Mouse (Mus musculus): ENCODE measurements at regions not wholly inside any gene's neighbourhood (a gene's known extent, or its start where the extent isn't known, plus 50 kb on each side); places are given as distances from the start of the nearest gene placed in this dataset.

DNA sequence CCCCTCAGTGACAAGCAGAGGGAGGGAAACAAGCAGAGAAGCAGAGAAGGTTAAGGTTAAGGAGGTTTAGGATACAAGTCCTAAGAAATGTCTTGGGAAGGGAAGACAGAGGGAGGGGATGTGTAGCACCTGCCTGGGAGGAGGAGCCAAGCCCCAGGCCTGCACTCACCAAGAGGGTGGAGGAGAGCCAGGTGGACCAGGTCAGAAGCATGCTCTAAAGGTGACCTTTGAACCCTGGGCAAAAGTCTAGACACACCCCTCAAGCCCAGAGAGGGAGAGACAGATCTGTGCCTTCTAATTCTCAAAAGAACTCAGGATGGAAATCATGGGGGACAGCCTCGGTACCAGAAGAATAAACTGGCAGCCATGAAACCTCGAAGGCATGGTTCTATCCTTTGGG, 54.4 kb upstream of the Calm2 start:
- WGBS (ENCODE audit: insufficient replicate concordance), result 45% methylated on average over 2 of the region's 2 CpGs
- H3K9ac ChIP-seq (ENCODE audit: low read depth, low read length), result no peak overlapping the region
- no peak for ATAC-seq (replicated peaks; ENCODE audit: insufficient number of reproducible peaks, low FRiP score, low TSS enrichment)
- H3K9me3 ChIP-seq (replicated peaks; ENCODE audit: control insufficient read depth, low read length), result no peaks in the 10 kb centered on the region
- H3K4me1 ChIP-seq (ENCODE audit: control insufficient read depth, insufficient read depth, low read length), result peaks cover 15% of the 10 kb centered on the region
- H3K4me3 ChIP-seq (ENCODE audit: low read depth, low read length), result no peak overlapping the region
- H3K27ac ChIP-seq (ENCODE audit: low read depth, low read length), result no peak overlapping the region
- H3K4me2 ChIP-seq, result no peak overlapping the region
- H3K36me3 ChIP-seq (ENCODE audit: control insufficient read depth, insufficient read depth, low read length), result no peaks in the 10 kb centered on the region
- no peaks in the 10 kb centered on the region for H3K27me3 ChIP-seq (ENCODE audit: control insufficient read depth, insufficient read depth, low read length)

- Histone ChIP-seq H3K9ac (ENCODE audit: low read depth, low read length) (no peak overlapping the region), H3K4me1 (ENCODE audit: control insufficient read depth, insufficient read depth, low read length) (peaks cover 15% of the 10 kb centered on the region)
- 31% methylated on average over 10 of the region's 10 CpGs for WGBS (ENCODE audit: insufficient replicate concordance)
Measured at GRCm38 (mm10) chr17:87501687-87502387, 55.1 kb upstream of the Calm2 start.

DNA sequence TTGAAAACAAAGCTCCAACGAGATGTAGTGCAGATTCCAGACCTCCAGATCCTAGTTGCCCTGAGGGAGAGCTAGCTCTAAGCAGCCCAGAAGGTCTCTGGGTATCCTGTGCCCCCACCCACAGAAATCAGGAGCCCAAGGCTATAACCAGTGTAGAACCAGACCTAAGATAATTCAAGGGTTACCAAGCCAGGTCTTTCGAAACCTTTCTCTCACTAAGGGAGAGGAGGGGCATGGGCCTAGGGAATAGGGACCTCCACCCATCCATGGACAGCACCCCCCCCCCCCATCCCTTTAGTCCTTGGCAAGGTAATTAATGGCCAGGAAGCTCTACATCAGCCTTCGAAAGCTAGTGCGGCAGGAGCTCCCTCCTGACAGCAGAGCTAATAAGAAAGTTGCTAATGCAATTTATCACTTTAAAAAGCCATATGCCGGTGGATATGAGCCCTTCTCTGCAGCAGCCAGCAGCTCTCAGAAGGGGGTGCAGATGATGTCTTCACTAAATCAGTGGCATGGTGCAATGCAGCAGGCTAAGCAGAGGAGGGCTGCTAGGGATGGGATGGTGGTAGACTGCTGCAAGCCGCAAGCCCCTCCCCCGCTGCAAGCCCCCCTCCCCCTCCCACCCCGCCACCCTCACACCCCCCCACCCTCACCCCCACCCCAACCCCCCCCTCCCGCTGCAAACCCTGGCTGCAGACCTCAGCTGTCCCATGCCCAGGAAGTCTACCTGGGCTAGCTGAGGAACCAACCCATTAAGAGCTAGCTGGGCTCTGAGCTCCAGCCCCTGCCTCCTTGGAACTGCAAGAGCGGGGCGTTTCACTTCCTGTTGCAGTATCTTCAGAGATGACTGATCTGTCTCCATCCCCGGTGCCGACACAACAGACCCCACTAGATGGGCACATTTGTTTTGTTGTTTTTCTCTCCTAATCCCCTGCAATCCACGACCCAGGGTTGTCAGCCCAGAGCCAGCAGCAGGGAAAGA, 55.9 kb upstream of the Calm2 start:
- no peak for ATAC-seq (replicated peaks; ENCODE audit: insufficient number of reproducible peaks, low FRiP score, low TSS enrichment)

More at GRCm38 (mm10) chr17:87501687-87502387, 55.1 kb upstream of the Calm2 start:
- Histone ChIP-seq H3K27me3 (ENCODE audit: control insufficient read depth, insufficient read depth, low read length) (no peaks in the 10 kb centered on the region), H3K9me3 (replicated peaks; ENCODE audit: control insufficient read depth, low read length) (no peaks in the 10 kb centered on the region), H3K4me2 (no peak overlapping the region), H3K36me3 (ENCODE audit: control insufficient read depth, insufficient read depth, low read length) (no peaks in the 10 kb centered on the region), H3K4me3 (ENCODE audit: low read depth, low read length) (no peak overlapping the region), H3K27ac (ENCODE audit: low read depth, low read length) (no peak overlapping the region)
- no peak for ATAC-seq (replicated peaks; ENCODE audit: insufficient number of reproducible peaks, low FRiP score, low TSS enrichment)

DNA sequence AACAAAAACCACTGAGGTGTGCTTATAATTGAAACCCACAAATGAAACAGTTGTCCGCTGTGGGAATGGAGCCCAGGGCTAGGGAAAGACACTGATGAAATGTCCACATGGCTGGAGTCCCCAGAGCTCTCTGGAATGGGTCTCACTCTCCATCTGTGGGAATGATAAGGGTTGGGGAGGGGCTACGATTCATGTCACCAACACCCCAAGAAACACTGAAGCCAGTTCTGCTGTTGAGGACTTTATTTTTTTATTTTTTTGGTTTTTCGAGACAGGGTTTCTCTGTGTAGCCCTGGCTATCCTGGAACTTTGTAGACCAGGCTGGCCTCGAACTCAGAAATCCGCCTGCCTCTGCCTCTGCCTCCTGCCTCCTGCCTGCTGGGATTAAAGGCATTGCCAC, 56.8 kb upstream of the Calm2 start:
- H3K4me1 ChIP-seq (ENCODE audit: control insufficient read depth, insufficient read depth, low read length), result peaks cover 23% of the 10 kb centered on the region
- peak overlapping the region; percentile 11; the same call in 1 of the 2 replicates for H3K4me2 ChIP-seq
- no peaks in the 10 kb centered on the region for H3K36me3 ChIP-seq (ENCODE audit: control insufficient read depth, insufficient read depth, low read length)
- no peaks in the 10 kb centered on the region for H3K9me3 ChIP-seq (replicated peaks; ENCODE audit: control insufficient read depth, low read length)
- no peak overlapping the region for H3K27ac ChIP-seq (ENCODE audit: low read depth, low read length)
- no peak overlapping the region for H3K4me3 ChIP-seq (ENCODE audit: low read depth, low read length)
- 58% methylated on average over 5 of the region's 5 CpGs for WGBS (ENCODE audit: insufficient replicate concordance)
- H3K9ac ChIP-seq (ENCODE audit: low read depth, low read length), result no peak overlapping the region
- no peaks in the 10 kb centered on the region for H3K27me3 ChIP-seq (ENCODE audit: control insufficient read depth, insufficient read depth, low read length)
- ATAC-seq (replicated peaks; ENCODE audit: insufficient number of reproducible peaks, low FRiP score, low TSS enrichment), result no peak

More for the DNA sequence above, 55.9 kb upstream of the Calm2 start:
- no peaks in the 10 kb centered on the region for H3K36me3 ChIP-seq (ENCODE audit: control insufficient read depth, insufficient read depth, low read length)
- H3K27me3 ChIP-seq (ENCODE audit: control insufficient read depth, insufficient read depth, low read length), result no peaks in the 10 kb centered on the region
- no peak overlapping the region for H3K4me3 ChIP-seq (ENCODE audit: low read depth, low read length)
- peak overlapping the region; percentile 11 for H3K4me2 ChIP-seq
- no peaks in the 10 kb centered on the region for H3K9me3 ChIP-seq (replicated peaks; ENCODE audit: control insufficient read depth, low read length)
- peaks cover 15% of the 10 kb centered on the region for H3K4me1 ChIP-seq (ENCODE audit: control insufficient read depth, insufficient read depth, low read length)
- 16% methylated on average over 11 of the region's 14 CpGs for WGBS (ENCODE audit: insufficient replicate concordance)
- no peak overlapping the region for H3K9ac ChIP-seq (ENCODE audit: low read depth, low read length)
- no peak overlapping the region for H3K27ac ChIP-seq (ENCODE audit: low read depth, low read length)

DNA sequence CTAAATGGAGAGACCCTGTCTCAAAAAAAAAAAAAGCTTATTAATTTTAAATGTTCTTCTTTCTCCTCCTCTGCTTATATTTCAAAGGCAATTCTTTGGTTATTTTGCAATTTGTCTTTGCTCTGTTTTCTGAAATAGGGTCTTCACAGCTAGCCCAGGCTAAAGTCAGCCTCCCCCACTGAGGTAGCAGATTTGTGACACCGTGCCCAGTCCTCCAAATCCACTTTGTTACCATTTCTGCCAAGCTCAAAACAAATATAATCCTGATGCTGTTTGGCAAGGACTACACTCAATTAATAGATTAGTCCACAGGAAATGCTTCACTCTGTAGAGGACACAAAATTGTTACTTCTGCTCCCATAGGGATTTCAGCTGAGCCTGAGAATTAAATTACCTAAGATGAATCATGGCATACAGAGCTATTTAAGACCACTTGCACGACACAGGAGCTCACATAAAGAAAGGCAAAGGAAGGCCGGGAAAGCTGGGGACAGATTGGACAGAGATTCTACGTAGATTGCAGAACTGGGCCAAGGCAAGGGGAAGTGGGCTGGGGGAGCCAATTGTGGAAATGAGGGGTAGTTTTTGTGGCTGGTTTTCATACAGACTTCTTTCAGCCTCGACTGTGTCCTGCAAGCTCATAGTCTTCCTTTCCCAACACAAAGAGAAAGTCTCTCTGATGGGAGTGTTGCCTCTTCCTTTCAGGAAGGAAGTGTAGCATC, 58.4 kb upstream of the Calm2 start:
- no peaks in the 10 kb centered on the region for H3K36me3 ChIP-seq (ENCODE audit: control insufficient read depth, insufficient read depth, low read length)
- H3K4me1 ChIP-seq (ENCODE audit: control insufficient read depth, insufficient read depth, low read length), result peaks cover 31% of the 10 kb centered on the region
- H3K4me3 ChIP-seq (ENCODE audit: low read depth, low read length), result no peak overlapping the region
- no peaks in the 10 kb centered on the region for H3K27me3 ChIP-seq (ENCODE audit: control insufficient read depth, insufficient read depth, low read length)
- 67% methylated on average over 5 of the region's 5 CpGs for WGBS (ENCODE audit: insufficient replicate concordance)
- H3K4me2 ChIP-seq, result no peak overlapping the region
- no peak overlapping the region for H3K9ac ChIP-seq (ENCODE audit: low read depth, low read length)
- H3K27ac ChIP-seq (ENCODE audit: low read depth, low read length), result no peak overlapping the region
- no peaks in the 10 kb centered on the region for H3K9me3 ChIP-seq (replicated peaks; ENCODE audit: control insufficient read depth, low read length)
- ATAC-seq (replicated peaks; ENCODE audit: insufficient number of reproducible peaks, low FRiP score, low TSS enrichment), result no peak

DNA sequence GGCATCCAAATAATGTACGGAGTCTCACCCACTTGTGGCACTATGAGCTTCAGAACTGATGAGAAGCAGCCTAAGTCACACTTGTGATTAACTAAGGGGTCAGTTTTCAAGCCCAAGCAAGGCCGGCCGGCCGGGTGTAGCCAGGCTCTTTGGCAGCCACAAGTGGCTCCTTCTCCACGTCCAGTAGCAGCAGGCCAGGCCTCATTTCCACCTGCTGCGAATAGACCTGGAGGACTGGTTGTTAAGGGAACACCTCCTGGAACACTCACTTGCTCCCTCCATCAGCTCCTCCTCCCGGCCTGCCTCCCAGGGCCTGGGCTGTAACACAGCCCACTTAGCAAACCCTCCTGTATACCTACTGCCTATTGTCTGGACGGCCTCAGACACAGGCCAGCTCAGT, 61.1 kb upstream of the Calm2 start:
- no peaks in the 10 kb centered on the region for H3K36me3 ChIP-seq (ENCODE audit: control insufficient read depth, insufficient read depth, low read length)
- 51% methylated on average over 8 of the region's 8 CpGs for WGBS (ENCODE audit: insufficient replicate concordance)
- H3K4me1 ChIP-seq (ENCODE audit: control insufficient read depth, insufficient read depth, low read length), result peaks cover 31% of the 10 kb centered on the region
- no peak overlapping the region for H3K9ac ChIP-seq (ENCODE audit: low read depth, low read length)
- H3K4me3 ChIP-seq (ENCODE audit: low read depth, low read length), result no peak overlapping the region
- H3K27ac ChIP-seq (ENCODE audit: low read depth, low read length), result no peak overlapping the region
- ATAC-seq (replicated peaks; ENCODE audit: insufficient number of reproducible peaks, low FRiP score, low TSS enrichment), result no peak
- no peak overlapping the region for H3K4me2 ChIP-seq
- no peaks in the 10 kb centered on the region for H3K9me3 ChIP-seq (replicated peaks; ENCODE audit: control insufficient read depth, low read length)
- no peaks in the 10 kb centered on the region for H3K27me3 ChIP-seq (ENCODE audit: control insufficient read depth, insufficient read depth, low read length)

GRCm38 (mm10) chr17:87508582-87509253, 62.0 kb upstream of the Calm2 start:
- 55% methylated on average over 16 of the region's 16 CpGs for WGBS (ENCODE audit: insufficient replicate concordance)
- Histone ChIP-seq H3K9ac (ENCODE audit: low read depth, low read length) (no peak overlapping the region), H3K4me1 (ENCODE audit: control insufficient read depth, insufficient read depth, low read length) (peaks cover 35% of the 10 kb centered on the region), H3K27me3 (ENCODE audit: control insufficient read depth, insufficient read depth, low read length) (no peaks in the 10 kb centered on the region), H3K4me3 (ENCODE audit: low read depth, low read length) (no peak overlapping the region), H3K4me2 (no peak overlapping the region), H3K9me3 (replicated peaks; ENCODE audit: control insufficient read depth, low read length) (no peaks in the 10 kb centered on the region), H3K27ac (ENCODE audit: low read depth, low read length) (no peak overlapping the region), H3K36me3 (ENCODE audit: control insufficient read depth, insufficient read depth, low read length) (no peaks in the 10 kb centered on the region)
- no peak for ATAC-seq (replicated peaks; ENCODE audit: insufficient number of reproducible peaks, low FRiP score, low TSS enrichment)

DNA sequence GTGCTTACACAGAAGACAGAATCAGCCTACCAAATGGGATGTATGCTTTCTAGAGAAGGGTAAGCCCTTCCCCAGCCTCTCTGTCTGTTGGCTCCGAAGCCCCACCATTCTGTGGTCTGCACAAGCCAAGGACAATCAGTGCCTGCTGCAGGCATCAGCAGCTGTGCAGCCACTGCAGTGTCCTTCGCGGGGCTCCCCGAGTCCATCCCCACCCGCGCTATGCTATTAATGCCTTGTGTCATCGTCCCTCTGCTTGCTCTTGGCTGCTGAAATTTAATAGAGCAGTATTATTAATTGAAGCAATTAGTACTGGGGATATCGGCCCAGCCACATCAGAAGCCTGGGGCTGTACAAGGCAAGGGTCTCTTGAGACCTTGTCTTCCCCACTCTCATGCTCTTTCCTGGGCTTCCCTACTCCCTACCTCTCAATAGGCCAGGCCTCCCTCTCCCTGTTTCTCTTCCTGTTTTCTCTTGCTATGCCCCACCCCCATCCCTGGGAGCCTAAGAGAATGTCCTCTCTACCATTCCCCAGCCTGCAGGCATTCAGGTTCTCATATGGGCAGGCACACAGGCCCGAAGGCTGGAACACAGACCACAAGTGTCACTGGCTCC, 65.4 kb upstream of the Calm2 start:
- 63% methylated on average over 9 of the region's 9 CpGs for WGBS (ENCODE audit: insufficient replicate concordance)
- Histone ChIP-seq H3K4me1 (ENCODE audit: control insufficient read depth, insufficient read depth, low read length) (peaks cover 46% of the 10 kb centered on the region), H3K4me2 (no peak overlapping the region), H3K27me3 (ENCODE audit: control insufficient read depth, insufficient read depth, low read length) (no peaks in the 10 kb centered on the region), H3K9ac (ENCODE audit: low read depth, low read length) (no peak overlapping the region), H3K36me3 (ENCODE audit: control insufficient read depth, insufficient read depth, low read length) (no peaks in the 10 kb centered on the region), H3K27ac (ENCODE audit: low read depth, low read length) (no peak overlapping the region), H3K9me3 (replicated peaks; ENCODE audit: control insufficient read depth, low read length) (no peaks in the 10 kb centered on the region), H3K4me3 (ENCODE audit: low read depth, low read length) (no peak overlapping the region)
- ATAC-seq (replicated peaks; ENCODE audit: insufficient number of reproducible peaks, low FRiP score, low TSS enrichment), result no peak

Measured in heart, embryonic 11.5 days (tissue).